In the genomic region with DNA sequence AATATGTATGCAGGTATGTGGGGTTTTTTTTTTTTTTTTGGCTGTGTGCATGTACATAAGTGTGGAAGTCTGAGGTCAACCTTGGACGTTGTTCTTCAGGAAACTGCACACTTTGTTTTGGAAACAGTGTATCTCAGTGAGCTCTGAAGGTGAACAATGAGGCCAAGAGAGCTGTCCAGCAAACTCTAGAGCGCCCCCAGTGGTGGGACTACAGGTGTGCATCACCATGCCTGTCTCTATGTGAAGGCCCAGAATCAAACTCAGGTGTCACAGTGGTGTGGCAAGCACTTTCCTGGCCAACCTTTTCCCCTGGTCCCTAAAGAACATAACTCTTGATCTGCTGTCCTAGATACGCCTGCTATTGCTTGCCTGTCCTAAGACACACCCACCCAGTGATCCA, we compare ENCODE assay signal across 9 mouse cellular contexts. TPM values are rescaled to one million over a fixed set of nuclear protein-coding genes. Genes with fewer than 3 reads are reported as not detected.
A peak's percentile ranks its signal among the peaks of the same experiment; 100 is the strongest.
DNase-seq lines count a peak whose midpoint lies in the region; ATAC-seq and TF ChIP-seq lines count a peak whose summit lies in the region.
"Had no signal": no experiment of that assay in that cellular context is flagged by ENCODE, and none has a peak within 500 bp of the region (broad histone marks: within the 10 kb centered on the region; RNA-seq: fewer than 3 reads in every experiment).

No protein-coding gene starts in this region.

- no peak overlapping the region for H3K27ac ChIP-seq in heart, postnatal 0 days (ENCODE audit: low read depth)
- H3K27ac ChIP-seq in heart, embryonic 11.5 days (ENCODE audit: low read depth, low read length): no peak overlapping the region
- H3K27ac ChIP-seq: lung, embryonic 15.5 days had no signal

- H3K9ac ChIP-seq in heart, postnatal 0 days (replicated peaks; ENCODE audit: low read depth, low read length): no peak overlapping the region
- no peak overlapping the region for H3K9ac ChIP-seq in heart, embryonic 11.5 days (ENCODE audit: low read depth, low read length)
- H3K9ac ChIP-seq: lung, embryonic 15.5 days had no signal

- no peaks in the 10 kb centered on the region for H3K9me3 ChIP-seq in heart, postnatal 0 days (replicated peaks; ENCODE audit: control insufficient read depth, low read length)
- H3K9me3 ChIP-seq in heart, embryonic 11.5 days (replicated peaks; ENCODE audit: control insufficient read depth, low read length): no peaks in the 10 kb centered on the region
- H3K9me3 ChIP-seq: lung, embryonic 15.5 days had no signal

- TF ChIP-seq EP300 in heart, postnatal 0 days (IDR thresholded peaks at IDR 0.05; ENCODE audit: low read depth): no peak

- ATAC-seq in heart, postnatal 0 days (ENCODE audit: insufficient read depth, low read depth): no peak
- ATAC-seq in heart, embryonic 11.5 days (replicated peaks; ENCODE audit: insufficient number of reproducible peaks, low FRiP score, low TSS enrichment): no peak

- DNase-seq in heart, postnatal 0 days (ENCODE audit: low spot score): no peak
- DNase-seq in right cerebral cortex, postnatal 4 days: peak; percentile 13
- no peak for DNase-seq in right cerebral cortex, postnatal 10 days (ENCODE audit: low spot score in 2 of 2)
- peak; percentile 35 for DNase-seq in embryo, embryonic 10.5 days (ENCODE audit: low spot score)
- DNase-seq in testis, postnatal 14 days (ENCODE audit: low spot score): peak; percentile 39
- no peak for DNase-seq in layer of hippocampus, postnatal 25 days (ENCODE audit: extremely low spot score in 1 of 2, low spot score in 1 of 2)
- no peak for DNase-seq in urinary bladder, adult 18-20 months (ENCODE audit: low spot score in 2 of 2)

- no peak overlapping the region for H3K4me3 ChIP-seq in heart, postnatal 0 days (ENCODE audit: low read depth, low read length)
- H3K4me3 ChIP-seq in heart, embryonic 11.5 days (ENCODE audit: low read depth, low read length): no peak overlapping the region
- H3K4me3 ChIP-seq: lung, embryonic 15.5 days had no signal

- WGBS in heart, postnatal 0 days: 30% methylated on average over 3 of the region's 3 CpGs
- WGBS in heart, embryonic 11.5 days (ENCODE audit: insufficient replicate concordance): 36% methylated on average over 3 of the region's 3 CpGs

- H3K4me2 ChIP-seq in heart, postnatal 0 days (ENCODE audit: low read depth, low read length): no peak overlapping the region
- no peak overlapping the region for H3K4me2 ChIP-seq in heart, embryonic 11.5 days
- H3K4me2 ChIP-seq: lung, embryonic 15.5 days had no signal

- no peaks in the 10 kb centered on the region for H3K27me3 ChIP-seq in heart, postnatal 0 days (ENCODE audit: control insufficient read depth, insufficient read depth, low read length)
- H3K27me3 ChIP-seq in heart, embryonic 11.5 days (ENCODE audit: control insufficient read depth, insufficient read depth, low read length): no peaks in the 10 kb centered on the region
- H3K27me3 ChIP-seq: lung, embryonic 15.5 days had no signal

- H3K36me3 ChIP-seq in heart, postnatal 0 days (replicated peaks; ENCODE audit: control insufficient read depth, insufficient read depth, low read length): no peaks in the 10 kb centered on the region
- no peaks in the 10 kb centered on the region for H3K36me3 ChIP-seq in heart, embryonic 11.5 days (ENCODE audit: control insufficient read depth, insufficient read depth, low read length)
- H3K36me3 ChIP-seq: lung, embryonic 15.5 days had no signal

- no peaks in the 10 kb centered on the region for H3K4me1 ChIP-seq in heart, postnatal 0 days (ENCODE audit: control insufficient read depth, insufficient read depth)
- H3K4me1 ChIP-seq in heart, embryonic 11.5 days (ENCODE audit: control insufficient read depth, insufficient read depth, low read length): no peaks in the 10 kb centered on the region
- H3K4me1 ChIP-seq: lung, embryonic 15.5 days had no signal

- peak; percentile 39; the same call in 1 of the 2 replicates for TF ChIP-seq CTCF in heart, postnatal 0 days (IDR thresholded peaks at IDR 0.05; ENCODE audit: low read depth)

RNA-seq across cellular contexts. Expression of gene Rcn1, which starts 45.0 kb away (rescaled TPM):
- total RNA-seq in heart, postnatal 0 days (2014; rRNA removed; ENCODE audit: low replicate concordance): 33.3 and 34.5 TPM in 2 replicates
- 54.0 and 58.8 TPM in 2 replicates for polyA plus RNA-seq in heart, postnatal 0 days (2015; fragmentation: Nextera tagmentation; extraction: Ambion mirVana)
- polyA plus RNA-seq in heart, embryonic 11.5 days (2014; fragmentation: Nextera tagmentation; extraction: Ambion mirVana): 90.2 and 178 TPM in 2 replicates
- total RNA-seq in layer of hippocampus, postnatal 25 days (2021): 10 to 100 TPM; 14.7 to 15.6 TPM

Comparison
In these comparisons a context has a peak if more than half of its experiments do, and no peak if none do; other contexts are left out.
1. DNase-seq: peak in right cerebral cortex, postnatal 4 days (single experiment), embryo, embryonic 10.5 days (single experiment) and testis, postnatal 14 days (single experiment); none in heart, postnatal 0 days (single experiment), right cerebral cortex, postnatal 10 days (0 of 2), layer of hippocampus, postnatal 25 days (0 of 2) and urinary bladder, adult 18-20 months (0 of 2).